In genomic region chr10:78462945-78463768, GRCm38 (mm10) we compare ENCODE assay signal across 10 mouse cellular contexts. TPM values are rescaled to one million over a fixed set of nuclear protein-coding genes. Genes with fewer than 3 reads are reported as not detected.
DNase-seq lines count a peak whose midpoint lies in the region; ATAC-seq and TF ChIP-seq lines count a peak whose summit lies in the region.
"Had no signal": no experiment of that assay in that cellular context is flagged by ENCODE, and none has a peak within 500 bp of the region (broad histone marks: within the 10 kb centered on the region; RNA-seq: fewer than 3 reads in every experiment).

No protein-coding gene starts in this region.

- WGBS in lung, embryonic 14.5 days: 68% methylated on average over 8 of the region's 8 CpGs
- 88% methylated on average over 8 of the region's 8 CpGs for WGBS in forebrain, embryonic 14.5 days
- 23% methylated on average over 8 of the region's 8 CpGs for WGBS in small intestine, adult 2 months

- H3K27ac ChIP-seq in lung, embryonic 14.5 days (ENCODE audit: low read depth): no peak overlapping the region
- no peak overlapping the region for H3K27ac ChIP-seq in forebrain, embryonic 14.5 days (ENCODE audit: low read depth, low read length)
- peak overlapping the region; percentile 87 for H3K27ac ChIP-seq in small intestine, adult 2 months (ENCODE audit: insufficient read depth, low read depth, low read length)

- no peak for TF ChIP-seq POLR2A in small intestine, adult 2 months (IDR thresholded peaks at IDR 0.05; ENCODE audit: low read depth, low read length)

- H3K4me3 ChIP-seq in lung, embryonic 14.5 days (ENCODE audit: low read depth, low read length): no peak overlapping the region
- H3K4me3 ChIP-seq in forebrain, embryonic 14.5 days (ENCODE audit: low read depth, low read length): no peak overlapping the region
- H3K4me3 ChIP-seq in small intestine, adult 2 months (ENCODE audit: low read depth, low read length): peak overlapping the region; percentile 79

- no peak for TF ChIP-seq CTCF in lung, embryonic 14.5 days (IDR thresholded peaks at IDR 0.05; ENCODE audit: low read depth)
- no peak for TF ChIP-seq CTCF in small intestine, adult 2 months (IDR thresholded peaks at IDR 0.05; ENCODE audit: extremely low read depth, insufficient read length, insufficient replicate concordance, low read depth, low read length)

- no peak for ATAC-seq in lung, embryonic 14.5 days (ENCODE audit: insufficient read depth)
- no peak for ATAC-seq in forebrain, embryonic 14.5 days
- no peak for ATAC-seq in CD4-positive, CD25-positive, alpha-beta regulatory T cell, adult 4 months

- H3K9me3 ChIP-seq in lung, embryonic 14.5 days (ENCODE audit: low read depth, low read length): no peaks in the 10 kb centered on the region
- no peaks in the 10 kb centered on the region for H3K9me3 ChIP-seq in forebrain, embryonic 14.5 days (replicated peaks; ENCODE audit: control insufficient read depth, low read length)

- DNase-seq in lung, embryonic 14.5 days: no peak
- DNase-seq in lung, postnatal 25 days (ENCODE audit: low spot score): no peak
- no peak for DNase-seq in forebrain, embryonic 14.5 days (ENCODE audit: low spot score)
- peak; percentile 67 for DNase-seq in kidney, postnatal 14 days
- no peak for DNase-seq in spleen, postnatal 10 days (ENCODE audit: low spot score in 2 of 2)
- no peak for DNase-seq in adrenal gland, adult (ENCODE audit: inconsistent age in 2 of 2, low spot score in 1 of 2)
- DNase-seq: lung, adult 2 months had no signal

- peak overlapping the region; percentile 99; the same call in 1 of the 2 replicates for H3K4me2 ChIP-seq in lung, embryonic 14.5 days
- peak overlapping the region; percentile 98 for H3K4me2 ChIP-seq in forebrain, embryonic 14.5 days (ENCODE audit: low read length)

- no peak overlapping the region for H3K9ac ChIP-seq in lung, embryonic 14.5 days
- no peak overlapping the region for H3K9ac ChIP-seq in forebrain, embryonic 14.5 days (ENCODE audit: low read length)

- H3K36me3 ChIP-seq in lung, embryonic 14.5 days (ENCODE audit: insufficient read depth): no peaks in the 10 kb centered on the region
- no peaks in the 10 kb centered on the region for H3K36me3 ChIP-seq in forebrain, embryonic 14.5 days (ENCODE audit: control insufficient read depth, insufficient read depth, low read length)
- H3K36me3 ChIP-seq in small intestine, adult 2 months (ENCODE audit: control insufficient read depth, insufficient read depth, low read length): no peaks in the 10 kb centered on the region

- no peaks in the 10 kb centered on the region for H3K27me3 ChIP-seq in lung, embryonic 14.5 days (ENCODE audit: insufficient read depth, low read length)
- H3K27me3 ChIP-seq in forebrain, embryonic 14.5 days (replicated peaks; ENCODE audit: control insufficient read depth, insufficient read depth, low read length): no peaks in the 10 kb centered on the region
- H3K27me3 ChIP-seq in small intestine, adult 2 months (ENCODE audit: control insufficient read depth, insufficient read depth, low read length): no peaks in the 10 kb centered on the region

- peaks cover 8% of the 10 kb centered on the region; the same call in 1 of the 2 replicates for H3K4me1 ChIP-seq in lung, embryonic 14.5 days (ENCODE audit: insufficient read depth)
- peaks cover 7% of the 10 kb centered on the region; the same call in 1 of the 2 replicates for H3K4me1 ChIP-seq in forebrain, embryonic 14.5 days (ENCODE audit: control insufficient read depth, insufficient read depth, low read length)
- peaks cover 49% of the 10 kb centered on the region for H3K4me1 ChIP-seq in small intestine, adult 2 months (ENCODE audit: control insufficient read depth, insufficient read depth, insufficient read length, low read length)

RNA-seq across cellular contexts. Expression of gene Pdxk, which starts 1.6 kb away (rescaled TPM):
- 5.9 and 6.9 TPM in 2 replicates for polyA plus RNA-seq in lung, embryonic 14.5 days (2014; fragmentation: Nextera tagmentation; extraction: Ambion mirVana)
- 8.1 and 9.2 TPM in 2 replicates for polyA plus RNA-seq in forebrain, embryonic 14.5 days (2014; fragmentation: Nextera tagmentation; extraction: Ambion mirVana)
- polyA plus RNA-seq in small intestine, adult 2 months (2012; rRNA removed): 17.1 and 38.7 TPM in 2 replicates
- polyA plus RNA-seq in CD4-positive, CD25-positive, alpha-beta regulatory T cell, adult 4 months (2017; shearing (Covaris generic)): 10 to 100 TPM in 1 of 2 experiments, 1 to 10 TPM in 1; 8.9 to 16.5 TPM

RNA-seq across cellular contexts. Expression of gene Cstb, which starts 37.7 kb away (rescaled TPM):
- 201 and 211 TPM in 2 replicates for polyA plus RNA-seq in lung, embryonic 14.5 days (2014; fragmentation: Nextera tagmentation; extraction: Ambion mirVana)
- polyA plus RNA-seq in forebrain, embryonic 14.5 days (2014; fragmentation: Nextera tagmentation; extraction: Ambion mirVana): 119 and 142 TPM in 2 replicates
- polyA plus RNA-seq in small intestine, adult 2 months (2012; rRNA removed): 11.8 and 21.1 TPM in 2 replicates
- 100 to 1,000 TPM; 146 to 147 TPM for polyA plus RNA-seq in CD4-positive, CD25-positive, alpha-beta regulatory T cell, adult 4 months (2017; shearing (Covaris generic))

RNA-seq across cellular contexts. Expression of gene Rrp1, which starts 50.3 kb away (rescaled TPM):
- 239 and 249 TPM in 2 replicates for polyA plus RNA-seq in lung, embryonic 14.5 days (2014; fragmentation: Nextera tagmentation; extraction: Ambion mirVana)
- 251 and 315 TPM in 2 replicates for polyA plus RNA-seq in forebrain, embryonic 14.5 days (2014; fragmentation: Nextera tagmentation; extraction: Ambion mirVana)
- polyA plus RNA-seq in small intestine, adult 2 months (2012; rRNA removed): 24.4 and 42.0 TPM in 2 replicates
- polyA plus RNA-seq in CD4-positive, CD25-positive, alpha-beta regulatory T cell, adult 4 months (2017; shearing (Covaris generic)): 100 to 1,000 TPM; 107 to 148 TPM

RNA-seq across cellular contexts. Expression of gene Olfr1358, which starts 54.1 kb away (rescaled TPM):
- not detected in 2 replicates for polyA plus RNA-seq in lung, embryonic 14.5 days (2014; fragmentation: Nextera tagmentation; extraction: Ambion mirVana)
- not detected in 2 replicates for polyA plus RNA-seq in forebrain, embryonic 14.5 days (2014; fragmentation: Nextera tagmentation; extraction: Ambion mirVana)
- polyA plus RNA-seq in small intestine, adult 2 months (2012; rRNA removed): not detected in 2 replicates
- polyA plus RNA-seq in CD4-positive, CD25-positive, alpha-beta regulatory T cell, adult 4 months (2017; shearing (Covaris generic)): not detected
- polyA plus RNA-seq: lung, adult 2 months; spleen, adult 2 months had no signal
